In the genomic region with DNA sequence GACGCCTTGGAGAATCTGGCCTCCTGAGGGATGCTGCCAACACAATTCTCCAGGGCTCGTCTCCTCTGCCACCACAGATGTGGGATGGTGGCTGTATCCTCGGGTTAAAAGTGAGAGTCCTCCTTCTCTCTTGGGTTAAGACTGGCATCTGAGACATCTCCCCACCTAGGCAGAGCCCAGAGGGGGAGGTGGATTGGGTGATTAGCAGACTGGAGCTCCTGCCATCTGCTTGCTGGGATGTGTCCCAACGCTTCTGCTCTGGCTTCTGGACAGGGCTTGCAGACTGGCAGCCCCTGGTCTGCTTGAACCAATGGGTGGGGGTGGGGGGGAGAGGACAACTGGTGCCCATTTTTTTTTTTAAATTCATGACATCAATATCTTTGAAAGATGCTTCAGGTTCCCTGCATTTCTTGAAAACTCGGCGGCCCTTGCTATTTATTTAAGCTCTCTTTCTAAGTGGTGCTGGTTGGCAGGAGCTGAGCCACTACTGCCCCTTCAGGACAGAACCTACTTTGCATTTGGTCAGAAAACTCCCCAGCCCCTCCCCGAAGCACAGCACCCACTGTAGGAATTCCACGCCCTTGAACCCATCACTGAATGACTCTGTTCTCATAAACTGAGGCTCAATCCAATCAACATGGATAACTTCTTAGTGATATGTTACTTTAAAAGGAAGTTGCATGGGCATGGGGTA, we compare ENCODE assay signal across 11 mouse cellular contexts. TPM values are rescaled to one million over a fixed set of nuclear protein-coding genes. Genes with fewer than 3 reads are reported as not detected.
DNase-seq lines count a peak whose midpoint lies in the region; ATAC-seq and TF ChIP-seq lines count a peak whose summit lies in the region.
"Had no signal": no experiment of that assay in that cellular context is flagged by ENCODE, and none has a peak within 500 bp of the region (broad histone marks: within the 10 kb centered on the region; RNA-seq: fewer than 3 reads in every experiment).

No protein-coding gene starts in this region.

- H3K27ac ChIP-seq in heart, embryonic 10.5 days, result 0 out of 2 replicates have a peak overlapping the region, but pooled peaks have one; percentile 29
- no peak overlapping the region for H3K27ac ChIP-seq in heart, embryonic 12.5 days (ENCODE audit: poor library complexity, severe bottlenecking)
- H3K27ac ChIP-seq in midbrain, postnatal 0 days (ENCODE audit: low read depth, low read length), result no peak overlapping the region
- no peak overlapping the region for H3K27ac ChIP-seq in midbrain, embryonic 14.5 days (replicated peaks; ENCODE audit: low read depth, low read length)
- H3K27ac ChIP-seq in cortical plate, adult 2 months (ENCODE audit: insufficient read depth, low read length), result no peak overlapping the region
- H3K27ac ChIP-seq: embryonic facial prominence, embryonic 12.5 days; liver, embryonic 14.5 days had no signal

- DNase-seq in heart, embryonic 10.5 days (ENCODE audit: low spot score), result no peak
- DNase-seq in midbrain, postnatal 0 days (ENCODE audit: low spot score), result peak; percentile 41
- DNase-seq in midbrain, embryonic 14.5 days, result no peak
- no peak for DNase-seq in thymus, postnatal 0 days (ENCODE audit: low spot score)
- no peak for DNase-seq in embryo, embryonic 9.5 days (ENCODE audit: extremely low spot score)
- DNase-seq: gastrocnemius, postnatal 14 days had no signal

- H3K9me3 ChIP-seq in heart, embryonic 10.5 days, result no peaks in the 10 kb centered on the region
- H3K9me3 ChIP-seq in heart, embryonic 12.5 days (replicated peaks), result no peaks in the 10 kb centered on the region
- H3K9me3 ChIP-seq in midbrain, postnatal 0 days (ENCODE audit: low read length), result no peaks in the 10 kb centered on the region
- no peaks in the 10 kb centered on the region for H3K9me3 ChIP-seq in midbrain, embryonic 14.5 days (ENCODE audit: control insufficient read depth, low read length)
- H3K9me3 ChIP-seq: embryonic facial prominence, embryonic 12.5 days had no signal

- TF ChIP-seq CTCF in midbrain, postnatal 0 days (IDR thresholded peaks at IDR 0.05), result peak; percentile 49
- 0 out of 2 replicates have a peak, but pooled peaks have one; percentile 12 for TF ChIP-seq CTCF in cortical plate, adult 2 months (IDR thresholded peaks at IDR 0.05; ENCODE audit: extremely low read depth, insufficient read depth, low read length)

- WGBS in heart, embryonic 10.5 days, result 60% methylated on average over 8 of the region's 8 CpGs
- 66% methylated on average over 8 of the region's 8 CpGs for WGBS in heart, embryonic 12.5 days
- 63% methylated on average over 8 of the region's 8 CpGs for WGBS in midbrain, postnatal 0 days
- WGBS in midbrain, embryonic 14.5 days, result 63% methylated on average over 8 of the region's 8 CpGs

- H3K4me3 ChIP-seq in heart, embryonic 10.5 days, result no peak overlapping the region
- no peak overlapping the region for H3K4me3 ChIP-seq in heart, embryonic 12.5 days
- no peak overlapping the region for H3K4me3 ChIP-seq in midbrain, postnatal 0 days (ENCODE audit: low read depth, low read length)
- no peak overlapping the region for H3K4me3 ChIP-seq in midbrain, embryonic 14.5 days (replicated peaks; ENCODE audit: low read depth, low read length)
- no peak overlapping the region for H3K4me3 ChIP-seq in cortical plate, adult 2 months (ENCODE audit: insufficient read depth, low read length)
- H3K4me3 ChIP-seq: embryonic facial prominence, embryonic 12.5 days had no signal

- ATAC-seq in heart, embryonic 12.5 days (ENCODE audit: insufficient number of reproducible peaks, low FRiP score), result no peak
- ATAC-seq in midbrain, postnatal 0 days (ENCODE audit: low FRiP score), result no peak
- no peak for ATAC-seq in midbrain, embryonic 14.5 days (ENCODE audit: low FRiP score, low TSS enrichment)

- H3K27me3 ChIP-seq in heart, embryonic 10.5 days (ENCODE audit: insufficient read depth, poor library complexity, severe bottlenecking), result peaks cover 31% of the 10 kb centered on the region
- no peaks in the 10 kb centered on the region for H3K27me3 ChIP-seq in heart, embryonic 12.5 days (replicated peaks)
- H3K27me3 ChIP-seq in midbrain, postnatal 0 days (ENCODE audit: insufficient read depth, low read length), result no peaks in the 10 kb centered on the region
- 0 out of 2 replicates have a peak, but pooled peaks cover 4% of the 10 kb centered on the region for H3K27me3 ChIP-seq in midbrain, embryonic 14.5 days (ENCODE audit: control insufficient read depth, insufficient read depth, low read length)

- no peaks in the 10 kb centered on the region for H3K36me3 ChIP-seq in heart, embryonic 10.5 days
- no peaks in the 10 kb centered on the region for H3K36me3 ChIP-seq in heart, embryonic 12.5 days
- H3K36me3 ChIP-seq in midbrain, postnatal 0 days (ENCODE audit: insufficient read depth, low read length), result no peaks in the 10 kb centered on the region
- no peaks in the 10 kb centered on the region for H3K36me3 ChIP-seq in midbrain, embryonic 14.5 days (ENCODE audit: control insufficient read depth, insufficient read depth, low read length)
- H3K36me3 ChIP-seq: embryonic facial prominence, embryonic 12.5 days had no signal

- H3K4me2 ChIP-seq in heart, embryonic 12.5 days, result no peak overlapping the region
- H3K4me2 ChIP-seq in midbrain, postnatal 0 days (ENCODE audit: low read depth, low read length, poor library complexity, severe bottlenecking), result no peak overlapping the region
- H3K4me2 ChIP-seq in midbrain, embryonic 14.5 days (ENCODE audit: low read length), result no peak overlapping the region
- H3K4me2 ChIP-seq: embryonic facial prominence, embryonic 12.5 days had no signal

- peaks cover 63% of the 10 kb centered on the region for H3K4me1 ChIP-seq in heart, embryonic 10.5 days
- H3K4me1 ChIP-seq in heart, embryonic 12.5 days (replicated peaks), result peaks cover 68% of the 10 kb centered on the region
- peaks cover 11% of the 10 kb centered on the region for H3K4me1 ChIP-seq in midbrain, postnatal 0 days (ENCODE audit: insufficient read depth, low read length)
- peaks cover 20% of the 10 kb centered on the region for H3K4me1 ChIP-seq in midbrain, embryonic 14.5 days (ENCODE audit: control insufficient read depth, insufficient read depth, low read length)
- H3K4me1 ChIP-seq in cortical plate, adult 2 months (ENCODE audit: control insufficient read depth, insufficient read depth, low read length), result no peaks in the 10 kb centered on the region; the same call in none of the 2 replicates

- no peak overlapping the region for H3K9ac ChIP-seq in heart, embryonic 12.5 days
- no peak overlapping the region for H3K9ac ChIP-seq in midbrain, postnatal 0 days (replicated peaks; ENCODE audit: low read length, poor library complexity, severe bottlenecking)
- H3K9ac ChIP-seq in midbrain, embryonic 14.5 days (replicated peaks; ENCODE audit: low read length), result no peak overlapping the region
- H3K9ac ChIP-seq: embryonic facial prominence, embryonic 12.5 days; liver, embryonic 14.5 days had no signal

- TF ChIP-seq POLR2A in cortical plate, adult 2 months (IDR thresholded peaks at IDR 0.05; ENCODE audit: extremely low read depth, insufficient read depth, low read length), result no peak

RNA-seq across cellular contexts. Expression of gene Cdh13, which starts 4.9 kb away (rescaled TPM):
- 14.4 and 28.6 TPM in 2 replicates for polyA plus RNA-seq in heart, embryonic 10.5 days (2016; fragmentation: Nextera tagmentation; extraction: Ambion mirVana)
- 44.4 and 46.6 TPM in 2 replicates for polyA plus RNA-seq in heart, embryonic 12.5 days (2016; fragmentation: Nextera tagmentation; extraction: Ambion mirVana)
- total RNA-seq in midbrain, postnatal 0 days (2014; rRNA removed), result 183 and 199 TPM in 2 replicates
- polyA plus RNA-seq in midbrain, postnatal 0 days (2015; fragmentation: Nextera tagmentation; extraction: Ambion mirVana), result 192 and 203 TPM in 2 replicates
- polyA plus RNA-seq in midbrain, embryonic 14.5 days (2014; fragmentation: Nextera tagmentation; extraction: Ambion mirVana), result 131 and 143 TPM in 2 replicates
- polyA plus RNA-seq in cortical plate, adult 2 months (2012; rRNA removed), result 31.0 and 38.3 TPM in 2 replicates
- polyA plus RNA-seq in thymus, postnatal 0 days (2015; fragmentation: Nextera tagmentation; extraction: Ambion mirVana), result 3.0 TPM in 2 replicates
- total RNA-seq: megakaryocyte progenitor cell, adult 5-6 weeks had no signal
